Mouse (Mus musculus) layer of hippocampus, postnatal 25 days (tissue): ENCODE results near the gene Tagln2. TPM values are rescaled to one million over a fixed set of nuclear protein-coding genes. Genes with fewer than 3 reads are reported as not detected.

Source experiments
- total RNA-seq, 2 experiments: library from RNA; stranded (reverse); gene quantifications; 2 replicates each; pipeline ENCODE4 v1.2.3; 2021

Tagln2 gene
- total RNA-seq, 2 experiments from 2014 or later: 10.4 to 12.1 TPM

Other genes starting within 250 kb of the Tagln2 start
- gene Atp1a4, start 241.6 kb upstream of the Tagln2 start, total RNA-seq: not detected
- gene Igsf8, start 238.4 kb upstream of the Tagln2 start, total RNA-seq: 100 to 1,000 TPM; 253 to 278 TPM
- 100 to 1,000 TPM; 592 to 599 TPM for gene Atp1a2, start 202.0 kb upstream of the Tagln2 start, total RNA-seq
- gene Kcnj9, start 170.7 kb upstream of the Tagln2 start, total RNA-seq: 10 to 100 TPM; 59.0 to 68.9 TPM
- gene Kcnj10, start 158.8 kb upstream of the Tagln2 start, total RNA-seq: 10 to 100 TPM; 84.0 to 88.1 TPM
- gene Pigm, start 123.5 kb upstream of the Tagln2 start, total RNA-seq: 1 to 10 TPM; 8.6 to 8.9 TPM
- gene Slamf9, start 24.7 kb upstream of the Tagln2 start, total RNA-seq: not detected
- gene Igsf9, start 18.3 kb upstream of the Tagln2 start, total RNA-seq: 1 to 10 TPM; 5.6 to 8.2 TPM
- 1 to 10 TPM; 3.1 to 3.9 TPM for gene Cfap45, start 20.8 kb downstream of the Tagln2 start, total RNA-seq
- gene Vsig8, start 55.9 kb downstream of the Tagln2 start, total RNA-seq: under 1 TPM; 0.39 to 0.56 TPM
- gene Slamf8, start 90.5 kb downstream of the Tagln2 start, total RNA-seq: not detected
- not detected for gene Fcrl6, start 102.5 kb downstream of the Tagln2 start, total RNA-seq
- 1 to 10 TPM; 6.8 to 8.8 TPM for gene Dusp23, start 132.9 kb downstream of the Tagln2 start, total RNA-seq
- not detected for gene Crp, start 198.0 kb downstream of the Tagln2 start, total RNA-seq